20 mouse cellular contexts compared by ENCODE assay signal in the genomic region with DNA sequence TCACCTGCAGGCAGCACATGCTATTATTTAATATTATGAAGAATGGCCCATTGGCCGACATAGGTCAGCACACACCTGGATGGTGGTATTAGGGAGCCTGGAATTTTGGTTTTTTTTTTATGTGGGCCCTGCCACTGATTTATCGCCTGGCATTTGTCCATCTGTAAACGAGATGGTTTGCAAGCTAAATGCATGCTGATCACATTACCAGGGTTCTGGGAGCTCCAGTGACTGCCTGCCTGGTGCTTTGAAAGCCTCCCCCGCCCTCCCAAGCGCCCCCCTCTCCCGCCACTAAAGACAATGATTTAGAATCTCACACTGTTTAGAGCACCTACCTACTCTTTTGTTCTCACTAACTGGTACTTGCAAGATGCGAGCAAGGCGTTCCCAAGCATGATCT.
DNase-seq lines count a peak whose midpoint lies in the region; ATAC-seq and TF ChIP-seq lines count a peak whose summit lies in the region.
"Had no signal": no experiment of that assay in that cellular context is flagged by ENCODE, and none has a peak within 500 bp of the region (broad histone marks: within the 10 kb centered on the region; RNA-seq: fewer than 3 reads in every experiment).

No protein-coding gene starts in this region.

- ATAC-seq in forebrain, embryonic 14.5 days: no peak
- no peak for ATAC-seq in stomach, embryonic 14.5 days (ENCODE audit: insufficient number of reproducible peaks, insufficient read depth, low FRiP score, low read depth)
- no peak for ATAC-seq in stomach, postnatal 0 days (ENCODE audit: low FRiP score, low TSS enrichment)
- no peak for ATAC-seq in midbrain, embryonic 13.5 days
- ATAC-seq: CD4-positive, CD25-positive, alpha-beta regulatory T cell, adult 4 months; forebrain, embryonic 15.5 days had no signal

- H3K27me3 ChIP-seq in forebrain, embryonic 10.5 days (ENCODE audit: poor library complexity, severe bottlenecking): no peaks in the 10 kb centered on the region
- H3K27me3 ChIP-seq in forebrain, embryonic 14.5 days (replicated peaks; ENCODE audit: control insufficient read depth, insufficient read depth, low read length): no peaks in the 10 kb centered on the region
- H3K27me3 ChIP-seq in stomach, embryonic 14.5 days (ENCODE audit: control insufficient read depth, insufficient read depth, low read length): no peaks in the 10 kb centered on the region
- no peaks in the 10 kb centered on the region for H3K27me3 ChIP-seq in stomach, postnatal 0 days (ENCODE audit: control insufficient read depth, insufficient read depth, low read length)
- no peaks in the 10 kb centered on the region for H3K27me3 ChIP-seq in limb, embryonic 10.5 days (ENCODE audit: low read depth, poor library complexity, severe bottlenecking)
- H3K27me3 ChIP-seq in midbrain, embryonic 10.5 days (ENCODE audit: low read depth, poor library complexity, severe bottlenecking): no peaks in the 10 kb centered on the region
- no peaks in the 10 kb centered on the region for H3K27me3 ChIP-seq in midbrain, embryonic 13.5 days
- H3K27me3 ChIP-seq: forebrain, embryonic 15.5 days; heart, embryonic 12.5 days; neural tube, embryonic 12.5 days had no signal

- H3K9me3 ChIP-seq in forebrain, embryonic 10.5 days: no peaks in the 10 kb centered on the region; the same call in 1 of the 2 replicates
- 0 out of 2 replicates have a peak, but pooled peaks cover 3% of the 10 kb centered on the region for H3K9me3 ChIP-seq in forebrain, embryonic 14.5 days (replicated peaks; ENCODE audit: control insufficient read depth, low read length)
- no peaks in the 10 kb centered on the region; the same call in 1 of the 2 replicates for H3K9me3 ChIP-seq in stomach, embryonic 14.5 days (ENCODE audit: control insufficient read depth, low read depth, low read length)
- no peaks in the 10 kb centered on the region for H3K9me3 ChIP-seq in stomach, postnatal 0 days (ENCODE audit: control insufficient read depth, low read length)
- H3K9me3 ChIP-seq in limb, embryonic 10.5 days (replicated peaks): no peaks in the 10 kb centered on the region
- H3K9me3 ChIP-seq in midbrain, embryonic 10.5 days (replicated peaks): no peaks in the 10 kb centered on the region
- no peaks in the 10 kb centered on the region for H3K9me3 ChIP-seq in midbrain, embryonic 13.5 days
- H3K9me3 ChIP-seq: forebrain, embryonic 15.5 days; neural tube, embryonic 12.5 days had no signal

- WGBS in forebrain, embryonic 10.5 days: 56% methylated on average over 8 of the region's 8 CpGs
- 39% methylated on average over 8 of the region's 8 CpGs for WGBS in forebrain, embryonic 14.5 days
- 46% methylated on average over 8 of the region's 8 CpGs for WGBS in stomach, embryonic 14.5 days
- 51% methylated on average over 8 of the region's 8 CpGs for WGBS in stomach, postnatal 0 days
- WGBS in limb, embryonic 10.5 days: 12% methylated on average over 8 of the region's 8 CpGs
- 58% methylated on average over 8 of the region's 8 CpGs for WGBS in midbrain, embryonic 10.5 days
- WGBS in midbrain, embryonic 13.5 days: 55% methylated on average over 8 of the region's 8 CpGs

- peaks cover 38% of the 10 kb centered on the region for H3K4me1 ChIP-seq in forebrain, embryonic 10.5 days
- no peaks in the 10 kb centered on the region for H3K4me1 ChIP-seq in forebrain, embryonic 14.5 days (ENCODE audit: control insufficient read depth, insufficient read depth, low read length)
- H3K4me1 ChIP-seq in stomach, embryonic 14.5 days (ENCODE audit: control insufficient read depth, insufficient read depth, low read length): 0 out of 2 replicates have a peak, but pooled peaks cover 8% of the 10 kb centered on the region
- H3K4me1 ChIP-seq in stomach, postnatal 0 days (replicated peaks; ENCODE audit: control insufficient read depth, insufficient read depth): no peaks in the 10 kb centered on the region
- peaks cover 51% of the 10 kb centered on the region for H3K4me1 ChIP-seq in limb, embryonic 10.5 days
- H3K4me1 ChIP-seq in midbrain, embryonic 10.5 days: peaks cover 11% of the 10 kb centered on the region
- peaks cover 10% of the 10 kb centered on the region; the same call in 1 of the 2 replicates for H3K4me1 ChIP-seq in midbrain, embryonic 13.5 days (replicated peaks)
- H3K4me1 ChIP-seq: forebrain, embryonic 15.5 days had no signal

- no peaks in the 10 kb centered on the region for H3K36me3 ChIP-seq in forebrain, embryonic 10.5 days (replicated peaks)
- H3K36me3 ChIP-seq in forebrain, embryonic 14.5 days (ENCODE audit: control insufficient read depth, insufficient read depth, low read length): no peaks in the 10 kb centered on the region
- H3K36me3 ChIP-seq in stomach, embryonic 14.5 days (ENCODE audit: control insufficient read depth, insufficient read depth, low read length): no peaks in the 10 kb centered on the region
- H3K36me3 ChIP-seq in stomach, postnatal 0 days (ENCODE audit: control insufficient read depth, insufficient read depth, low read length): no peaks in the 10 kb centered on the region
- no peaks in the 10 kb centered on the region for H3K36me3 ChIP-seq in limb, embryonic 10.5 days
- no peaks in the 10 kb centered on the region for H3K36me3 ChIP-seq in midbrain, embryonic 10.5 days
- no peaks in the 10 kb centered on the region for H3K36me3 ChIP-seq in midbrain, embryonic 13.5 days
- H3K36me3 ChIP-seq: forebrain, embryonic 15.5 days; heart, embryonic 12.5 days; neural tube, embryonic 12.5 days had no signal

- no peak overlapping the region for H3K4me3 ChIP-seq in forebrain, embryonic 10.5 days
- no peak overlapping the region for H3K4me3 ChIP-seq in forebrain, embryonic 14.5 days (ENCODE audit: low read depth, low read length)
- no peak overlapping the region for H3K4me3 ChIP-seq in stomach, embryonic 14.5 days (ENCODE audit: low read depth, low read length)
- no peak overlapping the region for H3K4me3 ChIP-seq in stomach, postnatal 0 days (ENCODE audit: low read depth, low read length)
- H3K4me3 ChIP-seq in limb, embryonic 10.5 days: peak overlapping the region; percentile 34
- H3K4me3 ChIP-seq in midbrain, embryonic 10.5 days: no peak overlapping the region
- no peak overlapping the region for H3K4me3 ChIP-seq in midbrain, embryonic 13.5 days (replicated peaks)
- H3K4me3 ChIP-seq: forebrain, embryonic 15.5 days; layer of hippocampus, adult 2 months; neural tube, embryonic 12.5 days had no signal

- H3K4me2 ChIP-seq in forebrain, embryonic 14.5 days (ENCODE audit: low read length): no peak overlapping the region
- 0 out of 2 replicates have a peak overlapping the region, but pooled peaks have one; percentile 39 for H3K4me2 ChIP-seq in stomach, embryonic 14.5 days (replicated peaks; ENCODE audit: low read depth, low read length)
- no peak overlapping the region for H3K4me2 ChIP-seq in stomach, postnatal 0 days (replicated peaks; ENCODE audit: low read depth)
- no peak overlapping the region for H3K4me2 ChIP-seq in midbrain, embryonic 13.5 days (replicated peaks)
- H3K4me2 ChIP-seq: forebrain, embryonic 15.5 days had no signal

- H3K27ac ChIP-seq in forebrain, embryonic 10.5 days: peak overlapping the region; percentile 78; the same call in 1 of the 2 replicates
- H3K27ac ChIP-seq in forebrain, embryonic 14.5 days (ENCODE audit: low read depth, low read length): no peak overlapping the region
- no peak overlapping the region for H3K27ac ChIP-seq in stomach, embryonic 14.5 days (ENCODE audit: low read length)
- H3K27ac ChIP-seq in stomach, postnatal 0 days (replicated peaks): no peak overlapping the region
- peak overlapping the region; percentile 90 for H3K27ac ChIP-seq in limb, embryonic 10.5 days
- H3K27ac ChIP-seq in midbrain, embryonic 10.5 days (replicated peaks): no peak overlapping the region
- H3K27ac ChIP-seq in midbrain, embryonic 13.5 days: no peak overlapping the region
- H3K27ac ChIP-seq: forebrain, embryonic 15.5 days; layer of hippocampus, adult 2 months; macrophage; neural tube, embryonic 12.5 days had no signal

- no peak for DNase-seq in forebrain, embryonic 10.5 days (ENCODE audit: extremely low spot score, low spot score)
- DNase-seq in forebrain, embryonic 14.5 days (ENCODE audit: low spot score): no peak
- DNase-seq in stomach, postnatal 0 days (ENCODE audit: low spot score): no peak
- peak; percentile 66 for DNase-seq in limb, embryonic 10.5 days (ENCODE audit: low spot score)
- DNase-seq in yolk sac, embryonic 10.5 days (ENCODE audit: low spot score): peak; percentile 7
- DNase-seq in midbrain, embryonic 10.5 days (ENCODE audit: low spot score): no peak
- DNase-seq: adrenal gland, adult 2 months; cerebellum, adult 11 months; cerebellum, postnatal 14 days; kidney, adult 8-10 months; thymus, postnatal 4 days had no signal

- no peak for TF ChIP-seq EP300 in stomach, postnatal 0 days (optimal IDR thresholded peaks at IDR 0.05)

- no peak for TF ChIP-seq CTCF in stomach, postnatal 0 days (IDR thresholded peaks at IDR 0.05; ENCODE audit: low read depth)

- H3K9ac ChIP-seq in forebrain, embryonic 14.5 days (ENCODE audit: low read length): no peak overlapping the region
- H3K9ac ChIP-seq in stomach, embryonic 14.5 days (replicated peaks; ENCODE audit: low read depth, low read length): no peak overlapping the region
- no peak overlapping the region for H3K9ac ChIP-seq in stomach, postnatal 0 days (ENCODE audit: low read length)
- H3K9ac ChIP-seq in midbrain, embryonic 13.5 days (replicated peaks): no peak overlapping the region
- H3K9ac ChIP-seq: forebrain, embryonic 15.5 days; heart, embryonic 12.5 days; lung, embryonic 14.5 days; neural tube, embryonic 12.5 days had no signal

Comparison
In these comparisons a context has a peak if more than half of its experiments do, and no peak if none do; other contexts are left out.
1. H3K27ac ChIP-seq: peak in forebrain, embryonic 10.5 days (single experiment) and limb, embryonic 10.5 days (single experiment); none in forebrain, embryonic 14.5 days (single experiment), stomach, embryonic 14.5 days (single experiment), stomach, postnatal 0 days (single experiment), midbrain, embryonic 10.5 days (single experiment) and midbrain, embryonic 13.5 days (single experiment).
2. DNase-seq: peak in limb, embryonic 10.5 days (single experiment) and yolk sac, embryonic 10.5 days (single experiment); none in forebrain, embryonic 10.5 days (single experiment), forebrain, embryonic 14.5 days (single experiment), stomach, postnatal 0 days (single experiment) and midbrain, embryonic 10.5 days (single experiment).